Mouse (Mus musculus) liver, embryonic 11.5 days (tissue): Measurements from ENCODE around the gene Cntnap2. TPM values are rescaled to one million over a fixed set of nuclear protein-coding genes. Genes with fewer than 3 reads are reported as not detected.

ENCODE experiments used
- ATAC-seq: fragments of 200-750 bp; cut with Nextera tagmentation; replicated peaks from 2 replicates; pipeline ENCODE4 v1.8.0; 2017; ENCODE audit warnings: moderate number of reproducible peaks, mild to moderate bottlenecking, moderate TSS enrichment, moderate library complexity; ENCODE audit not compliant: low FRiP score
- DNase-seq: peaks from one replicate; pipeline ENCODE4 v3.0.0-alpha.2; 2017; ENCODE audit warnings: low spot score
- H3K27ac ChIP-seq: fragments of 300-500 bp; sonication (generic); 2 replicates; pipeline ENCODE4 v1.5.1; 2014; ENCODE audit warnings: mild to moderate bottlenecking, low read depth, low read length, control low read depth
- H3K27me3 ChIP-seq: fragments of 300-500 bp; sonication (generic); replicated peaks from 2 replicates; pipeline ENCODE4 v1.6.1; 2014; ENCODE audit warnings: low read length, mixed read lengths; ENCODE audit not compliant: control insufficient read depth, insufficient read depth
- H3K36me3 ChIP-seq: fragments of 300-500 bp; sonication (generic); 2 replicates; pipeline ENCODE4 v1.6.1; 2014; ENCODE audit warnings: mild to moderate bottlenecking, low read length, moderate library complexity, mixed read lengths; ENCODE audit not compliant: control insufficient read depth, insufficient read depth
- H3K4me1 ChIP-seq: fragments of 300-500 bp; sonication (generic); replicated peaks from 2 replicates; pipeline ENCODE4 v1.6.1; 2014; ENCODE audit warnings: low read length, mixed read lengths; ENCODE audit not compliant: control insufficient read depth, insufficient read depth
- H3K4me2 ChIP-seq: fragments of 300-500 bp; sonication (generic); 2 replicates; pipeline ENCODE4 v1.6.1; 2014; ENCODE audit warnings: mild to moderate bottlenecking, control low read depth, moderate library complexity
- H3K4me3 ChIP-seq: fragments of 300-500 bp; sonication (generic); 2 replicates; pipeline ENCODE4 v1.5.1; 2014; ENCODE audit warnings: low read depth, low read length, control low read depth
- H3K9ac ChIP-seq: fragments of 300-500 bp; sonication (generic); 2 replicates; pipeline ENCODE4 v1.6.1; 2014; ENCODE audit warnings: low read depth, low read length, control low read depth
- H3K9me3 ChIP-seq: fragments of 300-500 bp; sonication (generic); 2 replicates; pipeline ENCODE4 v1.6.1; 2016; ENCODE audit warnings: low read length, inconsistent platforms, mixed read lengths; ENCODE audit not compliant: control insufficient read depth
- WGBS: fragments of 180-500 bp; shearing (Covaris S2); extraction: QIAGEN DNeasy Blood & Tissue Kit; methylation state at CpG from one replicate; pipeline ENCODE4 v1.1.7; 2014; 5-methylcytosine and 5-hydroxymethylcytosine counted together
- polyA plus RNA-seq: library from polyadenylated mRNA; unstranded; fragments of >200 nt; fragmentation: Nextera tagmentation; extraction: Ambion mirVana; gene quantifications from 2 replicates; pipeline ENCODE4 v1.2.1, GENCODE M21; 2014

Cntnap2 gene
- polyA plus RNA-seq, 1 experiment from 2014 or later: 1.2 TPM

DNA sequence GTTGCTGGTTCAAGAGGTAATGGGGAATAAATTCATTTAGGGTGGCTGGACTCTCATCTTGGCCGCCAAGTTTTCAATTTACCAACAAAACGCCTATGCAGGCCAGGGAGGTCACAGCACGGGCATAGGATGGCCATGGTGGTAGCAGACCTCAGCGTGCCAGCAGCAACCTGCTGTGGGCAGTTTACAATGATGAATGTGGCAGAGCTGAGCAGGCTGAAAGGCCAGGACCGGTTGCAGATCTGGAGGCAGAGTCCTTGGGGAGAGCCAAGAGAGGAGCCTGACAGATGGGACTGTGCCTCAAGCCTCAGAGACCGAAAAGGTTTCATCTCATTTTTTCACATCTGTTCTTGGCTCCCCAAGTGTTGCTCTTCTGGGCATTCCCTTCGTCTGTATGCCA lies 322.0 kb downstream of the Cntnap2 start:
- ATAC-seq (no peak), DNase-seq (no peak)
- Histone ChIP-seq H3K9ac (no peak overlapping the region), H3K27me3 (no peaks in the 10 kb centered on the region), H3K9me3 (no peaks in the 10 kb centered on the region), H3K4me1 (no peaks in the 10 kb centered on the region), H3K4me3 (no peak overlapping the region), H3K27ac (no peak overlapping the region), H3K4me2 (no peak overlapping the region), H3K36me3 (no peaks in the 10 kb centered on the region)
- 70% methylated on average over 7 of the region's 7 CpGs for WGBS

DNA sequence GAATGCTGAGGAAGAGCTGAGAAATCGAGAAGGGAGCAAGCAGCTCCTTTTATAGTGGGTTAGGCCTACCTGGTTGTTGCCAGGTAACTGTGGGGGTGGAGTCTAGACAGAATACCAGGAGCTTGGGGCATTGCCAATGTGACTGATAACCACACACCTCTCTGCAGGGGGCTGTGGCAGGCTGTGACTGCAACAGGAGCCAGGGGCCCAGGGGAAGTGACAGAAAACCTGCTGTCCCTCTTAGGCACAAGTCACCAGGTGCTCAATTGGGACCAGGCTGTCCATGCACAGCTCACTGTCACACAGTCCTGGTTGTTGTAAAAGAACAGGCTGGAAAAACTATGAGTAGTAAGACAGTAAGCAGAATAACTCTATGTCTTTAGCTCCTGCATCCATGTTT lies 329.9 kb downstream of the Cntnap2 start:
- H3K4me3 ChIP-seq: no peak overlapping the region
- H3K9me3 ChIP-seq: no peaks in the 10 kb centered on the region
- no peaks in the 10 kb centered on the region for H3K4me1 ChIP-seq
- 21% methylated on average over 1 of the region's 1 CpGs for WGBS
- no peak overlapping the region for H3K9ac ChIP-seq
- DNase-seq (no peak), ATAC-seq (no peak)
- no peak overlapping the region for H3K27ac ChIP-seq
- no peaks in the 10 kb centered on the region for H3K36me3 ChIP-seq
- H3K27me3 ChIP-seq: no peaks in the 10 kb centered on the region
- H3K4me2 ChIP-seq: no peak overlapping the region

DNA sequence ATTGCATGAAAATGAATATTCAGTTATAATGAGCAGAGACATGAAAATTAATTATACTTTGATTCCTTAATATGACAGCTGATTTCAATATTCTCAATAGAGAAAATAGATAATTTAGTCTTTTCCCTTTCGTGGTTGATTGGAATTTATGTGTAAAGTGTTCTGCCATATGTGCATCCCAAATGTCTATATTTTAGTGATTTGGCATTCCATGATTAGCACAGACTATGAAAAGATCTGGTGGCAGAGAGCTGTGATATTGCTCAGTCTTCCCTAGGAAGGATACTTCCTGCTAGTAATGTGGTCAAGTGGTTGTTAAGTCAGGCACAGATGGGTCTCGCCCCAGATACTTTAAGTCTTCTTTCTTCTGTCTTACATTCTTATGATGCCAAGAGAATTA lies 354.5 kb downstream of the Cntnap2 start:
- no peak for DNase-seq
- Histone ChIP-seq H3K4me2 (no peak overlapping the region), H3K27ac (no peak overlapping the region), H3K36me3 (no peaks in the 10 kb centered on the region), H3K4me1 (no peaks in the 10 kb centered on the region), H3K27me3 (no peaks in the 10 kb centered on the region), H3K9ac (no peak overlapping the region), H3K4me3 (no peak overlapping the region), H3K9me3 (no peaks in the 10 kb centered on the region)
- no peak for ATAC-seq
- 73% methylated on average over 2 of the region's 2 CpGs for WGBS

DNA sequence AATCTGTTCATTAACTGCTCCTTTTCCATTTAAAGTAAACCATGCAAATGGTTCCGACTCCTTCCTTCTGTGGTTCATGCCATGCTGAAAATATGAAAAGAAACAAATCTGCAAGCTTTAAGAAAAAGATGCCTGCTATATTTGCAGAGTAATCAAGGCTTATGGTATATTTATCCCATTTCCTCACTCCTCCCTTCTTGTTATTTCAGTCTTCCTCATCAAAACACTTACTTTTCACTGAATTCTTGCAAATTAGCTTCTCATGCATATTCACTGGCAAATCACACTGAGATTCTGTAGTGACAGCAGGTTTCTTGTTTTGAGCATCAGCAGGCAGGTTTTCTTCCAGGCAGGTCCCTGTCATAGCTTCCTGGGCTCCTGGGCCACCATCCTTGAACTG lies 396.3 kb downstream of the Cntnap2 start:
- ATAC-seq (no peak), DNase-seq (no peak)
- Histone ChIP-seq H3K4me1 (no peaks in the 10 kb centered on the region), H3K27ac (no peak overlapping the region), H3K36me3 (no peaks in the 10 kb centered on the region), H3K9me3 (no peaks in the 10 kb centered on the region), H3K9ac (no peak overlapping the region), H3K4me3 (no peak overlapping the region), H3K4me2 (no peak overlapping the region), H3K27me3 (no peaks in the 10 kb centered on the region)
- WGBS: 86% methylated on average over 1 of the region's 1 CpGs

DNA sequence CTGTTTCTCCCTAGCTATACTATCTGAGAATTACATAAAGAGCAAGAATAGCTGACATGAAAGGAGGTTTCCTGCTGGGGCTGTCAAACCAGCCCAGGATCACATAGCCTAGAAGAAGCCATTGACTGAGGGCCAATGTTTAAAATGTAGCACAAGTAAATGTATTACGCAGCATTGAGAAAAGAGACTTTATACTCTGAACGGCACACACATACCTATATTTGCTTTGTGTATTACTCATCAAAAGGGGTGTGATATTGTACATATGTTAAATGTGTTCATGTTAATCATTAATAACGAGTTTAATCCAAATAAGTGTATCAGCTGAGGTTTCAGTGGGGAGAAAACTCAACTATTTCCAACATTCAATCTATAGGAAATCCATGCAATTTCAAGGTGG lies 459.1 kb downstream of the Cntnap2 start:
- 76% methylated on average over 3 of the region's 3 CpGs for WGBS
- Histone ChIP-seq H3K9me3 (no peaks in the 10 kb centered on the region), H3K36me3 (no peaks in the 10 kb centered on the region), H3K4me1 (no peaks in the 10 kb centered on the region), H3K27me3 (no peaks in the 10 kb centered on the region), H3K4me2 (no peak overlapping the region), H3K9ac (no peak overlapping the region), H3K27ac (no peak overlapping the region), H3K4me3 (no peak overlapping the region)
- DNase-seq (no peak), ATAC-seq (no peak)

DNA sequence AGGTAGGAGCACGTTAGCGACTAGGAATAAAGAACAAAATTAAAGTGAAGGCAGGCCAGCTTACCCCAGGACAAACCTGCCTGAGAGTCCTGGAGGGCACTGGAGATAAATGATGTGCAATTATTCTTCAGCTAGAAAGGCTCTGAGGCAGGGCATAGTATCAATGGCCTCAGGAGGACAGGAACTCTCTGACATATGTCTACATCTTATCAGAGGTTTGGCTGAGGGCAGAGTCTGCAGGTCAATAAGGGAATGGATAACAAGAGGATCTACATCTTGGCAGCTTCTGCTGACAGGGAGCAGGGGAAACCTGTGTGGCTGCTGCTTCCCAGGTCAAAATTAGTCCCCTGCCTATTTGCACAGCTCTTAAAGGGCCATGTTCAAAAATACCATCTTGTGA lies 477.8 kb downstream of the Cntnap2 start:
- no peak overlapping the region for H3K4me3 ChIP-seq
- DNase-seq (no peak), ATAC-seq (no peak)
- no peaks in the 10 kb centered on the region for H3K4me1 ChIP-seq
- H3K36me3 ChIP-seq: no peaks in the 10 kb centered on the region
- no peak overlapping the region for H3K27ac ChIP-seq
- no peaks in the 10 kb centered on the region for H3K9me3 ChIP-seq
- H3K27me3 ChIP-seq: no peaks in the 10 kb centered on the region
- no peak overlapping the region for H3K9ac ChIP-seq
- 55% methylated on average over 2 of the region's 2 CpGs for WGBS
- no peak overlapping the region for H3K4me2 ChIP-seq

DNA sequence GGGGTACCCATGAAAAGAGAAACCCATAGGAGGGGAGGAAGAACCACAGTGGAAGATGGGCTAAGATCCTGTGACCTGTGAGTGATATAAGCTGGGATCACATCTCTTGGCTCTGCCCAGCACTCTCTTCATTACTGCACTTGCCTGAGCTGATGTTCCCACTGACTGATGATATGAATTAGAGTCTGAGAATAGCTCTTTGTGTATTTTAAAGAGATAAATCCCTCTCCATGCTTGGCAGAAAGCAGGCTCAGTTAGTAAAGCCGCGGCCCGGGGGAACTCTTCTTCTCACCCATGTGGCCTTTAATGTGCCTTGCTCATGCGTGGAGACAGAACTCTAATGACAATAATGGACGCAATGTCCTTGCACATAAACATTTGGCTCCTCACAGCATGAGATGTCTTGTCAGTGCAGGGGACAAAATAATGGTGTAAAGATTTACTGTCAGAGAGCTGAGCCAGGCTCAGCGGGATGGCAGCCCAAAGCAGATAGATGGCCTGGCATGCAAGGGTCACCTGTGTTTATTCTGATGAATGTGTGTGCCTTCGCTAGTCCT lies 485.2 kb downstream of the Cntnap2 start:
- Histone ChIP-seq H3K9me3 (no peaks in the 10 kb centered on the region), H3K4me3 (no peak overlapping the region), H3K27ac (no peak overlapping the region), H3K27me3 (no peaks in the 10 kb centered on the region), H3K36me3 (no peaks in the 10 kb centered on the region), H3K4me1 (no peaks in the 10 kb centered on the region), H3K9ac (no peak overlapping the region), H3K4me2 (no peak overlapping the region)
- 63% methylated on average over 7 of the region's 7 CpGs for WGBS
- DNase-seq: no peak
- ATAC-seq: no peak

DNA sequence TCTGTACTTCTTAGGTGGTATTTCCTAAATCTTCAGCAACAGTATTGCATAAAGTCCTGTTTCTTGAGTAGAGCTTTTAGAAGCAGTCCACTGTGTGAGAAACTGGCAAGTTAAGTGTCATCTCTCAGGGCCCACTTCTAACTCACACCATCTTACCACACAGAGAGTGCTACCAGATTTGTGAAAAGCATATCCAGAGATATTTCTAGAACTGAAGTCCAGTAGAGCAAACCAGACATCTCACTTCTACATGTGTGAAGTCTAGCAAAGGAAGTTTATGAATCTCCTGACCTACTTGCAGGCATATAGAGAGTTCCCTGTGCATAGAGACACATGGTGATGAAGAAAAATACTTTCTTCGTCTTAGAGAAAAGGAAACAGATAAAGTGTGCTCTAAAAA lies 500.6 kb downstream of the Cntnap2 start:
- WGBS: 79% methylated on average over 1 of the region's 1 CpGs

DNA sequence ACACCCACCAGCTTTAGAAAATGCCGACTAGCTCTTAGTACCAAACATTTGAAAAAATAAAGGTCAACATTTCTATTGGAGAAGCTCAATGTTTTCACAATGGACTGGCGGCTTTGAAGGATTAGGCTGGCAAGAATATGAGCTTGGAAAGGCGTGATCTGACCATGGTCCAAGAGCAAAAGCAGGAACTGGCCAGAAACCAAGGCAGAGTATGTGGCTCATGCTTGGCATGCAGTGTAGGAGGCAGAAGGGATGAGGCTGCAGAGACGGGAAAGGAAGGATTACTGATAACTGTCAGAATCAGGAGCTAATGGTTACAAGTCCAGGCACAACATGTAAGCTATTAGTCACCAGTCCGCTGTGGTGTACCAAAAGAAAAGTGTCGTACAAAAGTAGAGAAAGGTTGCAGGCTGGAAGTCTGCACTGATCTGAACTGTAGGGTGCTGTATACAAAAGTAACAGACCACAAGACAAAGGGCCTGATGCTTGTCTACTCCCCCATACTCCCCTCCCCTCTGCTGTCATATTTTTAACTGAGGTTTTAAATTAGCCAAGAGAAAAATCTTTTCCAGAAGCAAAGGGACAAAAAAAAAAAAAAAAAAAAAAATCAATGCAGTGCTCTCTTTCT lies 525.4 kb downstream of the Cntnap2 start:
- Histone ChIP-seq H3K9ac (no peak overlapping the region), H3K36me3 (no peaks in the 10 kb centered on the region), H3K4me2 (no peak overlapping the region), H3K4me1 (no peaks in the 10 kb centered on the region), H3K4me3 (no peak overlapping the region), H3K9me3 (no peaks in the 10 kb centered on the region), H3K27ac (no peak overlapping the region), H3K27me3 (no peaks in the 10 kb centered on the region)
- ATAC-seq (no peak), DNase-seq (no peak)
- WGBS: 75% methylated on average over 6 of the region's 6 CpGs

More for the DNA sequence above, 500.6 kb downstream of the Cntnap2 start:
- H3K9me3 ChIP-seq: no peaks in the 10 kb centered on the region
- no peak overlapping the region for H3K4me2 ChIP-seq
- H3K27me3 ChIP-seq: no peaks in the 10 kb centered on the region
- ATAC-seq (no peak), DNase-seq (no peak)
- H3K27ac ChIP-seq: no peak overlapping the region
- no peaks in the 10 kb centered on the region for H3K4me1 ChIP-seq
- no peaks in the 10 kb centered on the region for H3K36me3 ChIP-seq
- no peak overlapping the region for H3K9ac ChIP-seq
- no peak overlapping the region for H3K4me3 ChIP-seq
